Mouse (Mus musculus) kidney, embryonic 14.5 days (tissue): ENCODE data around the gene Zfp934. TPM values are rescaled to one million over a fixed set of nuclear protein-coding genes. Genes with fewer than 3 reads are reported as not detected.
"Not testable (repeated sequence)": the region's sequence is repeated elsewhere in the genome, so short reads cannot be mapped to it uniquely, and the experiment has no call there.

Experiments
- ATAC-seq: fragments of 200-750 bp; cut with Nextera tagmentation; 2 replicates; pipeline ENCODE4 v1.8.0; 2017; ENCODE audit warnings: moderate number of reproducible peaks, mild to moderate bottlenecking, moderate TSS enrichment, moderate library complexity; ENCODE audit not compliant: low FRiP score, low TSS enrichment
- H3K27ac ChIP-seq: fragments of 300-500 bp; sonication (generic); 2 replicates; pipeline ENCODE4 v1.5.1; 2014; ENCODE audit warnings: low read depth, mild to moderate bottlenecking, low read length, moderate library complexity, mixed read lengths
- H3K27me3 ChIP-seq: fragments of 300-500 bp; sonication (generic); 2 replicates; pipeline ENCODE4 v1.6.1; 2014; ENCODE audit warnings: mild to moderate bottlenecking, low read length; ENCODE audit not compliant: control insufficient read depth, insufficient read depth
- H3K36me3 ChIP-seq: fragments of 300-500 bp; sonication (generic); 2 replicates; pipeline ENCODE4 v1.6.1; 2014; ENCODE audit warnings: low read length, mixed read lengths; ENCODE audit not compliant: control insufficient read depth, insufficient read depth
- H3K4me1 ChIP-seq: fragments of 300-500 bp; sonication (generic); 2 replicates; pipeline ENCODE4 v1.6.1; 2014; ENCODE audit warnings: low read length, mixed read lengths; ENCODE audit not compliant: control insufficient read depth, insufficient read depth
- H3K4me2 ChIP-seq: fragments of 300-500 bp; sonication (generic); replicated peaks from 2 replicates; pipeline ENCODE4 v1.6.1; 2014; ENCODE audit warnings: low read depth, mild to moderate bottlenecking, low read length
- H3K4me3 ChIP-seq: fragments of 300-500 bp; sonication (generic); 2 replicates; pipeline ENCODE4 v1.5.1; 2014; ENCODE audit warnings: mild to moderate bottlenecking, low read length
- H3K9ac ChIP-seq: fragments of 300-500 bp; sonication (generic); 2 replicates; pipeline ENCODE4 v1.6.1; 2014; ENCODE audit warnings: low read depth, mild to moderate bottlenecking, low read length, moderate library complexity
- H3K9me3 ChIP-seq: fragments of 300-500 bp; sonication (generic); 2 replicates; pipeline ENCODE4 v1.6.1; 2016; ENCODE audit warnings: low read length; ENCODE audit not compliant: control insufficient read depth
- WGBS: fragments of 180-500 bp; shearing (Covaris S2); extraction: QIAGEN DNeasy Blood & Tissue Kit; methylation state at CpG from one replicate; pipeline ENCODE4 v1.1.7; 2014; 5-methylcytosine and 5-hydroxymethylcytosine counted together
- microRNA-seq: library from miRNA; unstranded; fragments of <30 nt; microRNA quantifications from one replicate; pipeline ENCODE4, GENCODE M21; 2016
- polyA plus RNA-seq: library from polyadenylated mRNA; unstranded; fragments of >200 nt; fragmentation: Nextera tagmentation; extraction: Ambion mirVana; gene quantifications from 2 replicates; pipeline ENCODE4 v1.2.1, GENCODE M21; 2014

The Zfp934 gene
- polyA plus RNA-seq, 1 experiment from 2014 or later, result 24.7 TPM

- H3K36me3 ChIP-seq, H3K9me3 ChIP-seq, H3K27me3 ChIP-seq, H3K4me1 ChIP-seq: not testable (repeated sequence)
- peak within 1 kb of the TSS; percentile 65 for H3K4me3 ChIP-seq
- ATAC-seq, result peak; percentile 100
- peak within 1 kb of the TSS; percentile 62; the same call in 1 of the 2 replicates for H3K27ac ChIP-seq
- WGBS, result under 1% methylated on average over 28 of the region's 28 CpGs
- peak within 1 kb of the TSS; percentile 71 for H3K9ac ChIP-seq
- H3K4me2 ChIP-seq, result peak within 1 kb of the TSS; percentile 34
These were observed 104.3 kb downstream of the Zfp934 start, which contains the start of gene Gm49359 for GRCm38 (mm10) chr13:62466424-62467334. Gm49359 (minus strand) TSS chr13:62466832.

Small RNAs within 50 kb of the gene (microRNA-seq; reads per million reads assigned to microRNA genes)
- gene Gm22256, result not detected

Other genes starting within 250 kb of the Zfp934 start
- 8.1 and 9.5 TPM in 2 replicates for gene Gm3604, start 188.0 kb downstream of the Zfp934 start, polyA plus RNA-seq
- 14.9 and 15.3 TPM in 2 replicates for gene Gm49359, start 104.4 kb downstream of the Zfp934 start, polyA plus RNA-seq
- 0.27 and 0.58 TPM in 2 replicates for gene Zfp935, start 12.7 kb downstream of the Zfp934 start, polyA plus RNA-seq
- gene 6720489N17Rik, start 53.0 kb upstream of the Zfp934 start, polyA plus RNA-seq, result 16.6 and 20.0 TPM in 2 replicates
- 32.5 and 36.0 TPM in 2 replicates for gene Platr25, start 189.5 kb upstream of the Zfp934 start, polyA plus RNA-seq
- gene Gm5141, start 214.6 kb upstream of the Zfp934 start, polyA plus RNA-seq, result 13.7 and 14.7 TPM in 2 replicates